Mouse (Mus musculus): ENCODE measurements around the gene Idh1. TPM values are rescaled to one million over a fixed set of nuclear protein-coding genes. Genes with fewer than 3 reads are reported as not detected.

Gene Idh1
- polyA plus RNA-seq, 1 experiment from 2014 or later, result 592 TPM

GRCm38 (mm10) chr1:65179634-65180249, 6.6 kb downstream of the Idh1 start:
- H3K27me3 ChIP-seq (ENCODE audit: control insufficient read depth, insufficient read depth, low read length), result no peaks in the 10 kb centered on the region
- peaks cover 33% of the 10 kb centered on the region for H3K4me1 ChIP-seq (ENCODE audit: control insufficient read depth, insufficient read depth, low read length)
- DNase-seq (peak; percentile 92), ATAC-seq (ENCODE audit: low FRiP score, low TSS enrichment) (no peak)
- peak overlapping the region; percentile 94 for H3K27ac ChIP-seq (replicated peaks; ENCODE audit: low read depth, low read length)
- H3K36me3 ChIP-seq (ENCODE audit: control insufficient read depth, insufficient read depth, low read length), result no peaks in the 10 kb centered on the region
- H3K4me3 ChIP-seq (replicated peaks; ENCODE audit: low read depth, low read length), result peak overlapping the region; percentile 65
- H3K4me2 ChIP-seq (ENCODE audit: low read length), result peak overlapping the region; percentile 64
- H3K9me3 ChIP-seq (ENCODE audit: control insufficient read depth, low read length), result no peaks in the 10 kb centered on the region
- peak overlapping the region; percentile 44; the same call in 1 of the 2 replicates for H3K9ac ChIP-seq (replicated peaks; ENCODE audit: low read length)
- 5% methylated on average over 11 of the region's 11 CpGs for WGBS

GRCm38 (mm10) chr1:65178902-65179432, 7.3 kb downstream of the Idh1 start:
- ATAC-seq (ENCODE audit: low FRiP score, low TSS enrichment) (peak; percentile 96), DNase-seq (peak; percentile 98)
- Histone ChIP-seq H3K36me3 (ENCODE audit: control insufficient read depth, insufficient read depth, low read length) (peaks cover 7% of the 10 kb centered on the region), H3K27ac (replicated peaks; ENCODE audit: low read depth, low read length) (peak overlapping the region; percentile 94), H3K4me3 (replicated peaks; ENCODE audit: low read depth, low read length) (peak overlapping the region; percentile 65), H3K27me3 (ENCODE audit: control insufficient read depth, insufficient read depth, low read length) (no peaks in the 10 kb centered on the region), H3K4me2 (ENCODE audit: low read length) (peak overlapping the region; percentile 64), H3K9me3 (ENCODE audit: control insufficient read depth, low read length) (no peaks in the 10 kb centered on the region), H3K9ac (replicated peaks; ENCODE audit: low read length) (peak overlapping the region; percentile 78), H3K4me1 (ENCODE audit: control insufficient read depth, insufficient read depth, low read length) (peaks cover 33% of the 10 kb centered on the region)
- under 1% methylated on average over 39 of the region's 39 CpGs for WGBS

- peak; percentile 91 for DNase-seq
- 8% methylated on average over 27 of the region's 27 CpGs for WGBS
Observed at GRCm38 (mm10) chr1:65178126-65178901, 8.0 kb downstream of the Idh1 start.

GRCm38 (mm10) chr1:65177452-65177851, 8.8 kb downstream of the Idh1 start:
- Histone ChIP-seq H3K27me3 (ENCODE audit: control insufficient read depth, insufficient read depth, low read length) (no peaks in the 10 kb centered on the region), H3K4me2 (ENCODE audit: low read length) (peak overlapping the region; percentile 64), H3K27ac (replicated peaks; ENCODE audit: low read depth, low read length) (no peak overlapping the region), H3K9me3 (ENCODE audit: control insufficient read depth, low read length) (no peaks in the 10 kb centered on the region), H3K4me1 (ENCODE audit: control insufficient read depth, insufficient read depth, low read length) (peaks cover 35% of the 10 kb centered on the region), H3K36me3 (ENCODE audit: control insufficient read depth, insufficient read depth, low read length) (peaks cover 22% of the 10 kb centered on the region), H3K9ac (replicated peaks; ENCODE audit: low read length) (peak overlapping the region; percentile 44; the same call in 1 of the 2 replicates), H3K4me3 (replicated peaks; ENCODE audit: low read depth, low read length) (peak overlapping the region; percentile 65)
- ATAC-seq (ENCODE audit: low FRiP score, low TSS enrichment) (no peak), DNase-seq (no peak)
- 66% methylated on average over 3 of the region's 3 CpGs for WGBS

More at GRCm38 (mm10) chr1:65178126-65178901, 8.0 kb downstream of the Idh1 start:
- Histone ChIP-seq H3K4me2 (ENCODE audit: low read length) (peak overlapping the region; percentile 64), H3K27me3 (ENCODE audit: control insufficient read depth, insufficient read depth, low read length) (no peaks in the 10 kb centered on the region), H3K36me3 (ENCODE audit: control insufficient read depth, insufficient read depth, low read length) (peaks cover 13% of the 10 kb centered on the region), H3K4me1 (ENCODE audit: control insufficient read depth, insufficient read depth, low read length) (peaks cover 33% of the 10 kb centered on the region), H3K27ac (replicated peaks; ENCODE audit: low read depth, low read length) (peak overlapping the region; percentile 94), H3K9ac (replicated peaks; ENCODE audit: low read length) (peak overlapping the region; percentile 78), H3K4me3 (replicated peaks; ENCODE audit: low read depth, low read length) (peak overlapping the region; percentile 65), H3K9me3 (ENCODE audit: control insufficient read depth, low read length) (no peaks in the 10 kb centered on the region)
- peak; percentile 81 for ATAC-seq (ENCODE audit: low FRiP score, low TSS enrichment)

GRCm38 (mm10) chr1:65176912-65177311, 9.4 kb downstream of the Idh1 start:
- Histone ChIP-seq H3K9me3 (ENCODE audit: control insufficient read depth, low read length) (no peaks in the 10 kb centered on the region), H3K9ac (replicated peaks; ENCODE audit: low read length) (no peak overlapping the region), H3K36me3 (ENCODE audit: control insufficient read depth, insufficient read depth, low read length) (peaks cover 24% of the 10 kb centered on the region), H3K4me2 (ENCODE audit: low read length) (peak overlapping the region; percentile 64), H3K27ac (replicated peaks; ENCODE audit: low read depth, low read length) (no peak overlapping the region), H3K4me3 (replicated peaks; ENCODE audit: low read depth, low read length) (peak overlapping the region; percentile 3; the same call in 1 of the 2 replicates), H3K27me3 (ENCODE audit: control insufficient read depth, insufficient read depth, low read length) (no peaks in the 10 kb centered on the region), H3K4me1 (ENCODE audit: control insufficient read depth, insufficient read depth, low read length) (peaks cover 38% of the 10 kb centered on the region)
- 86% methylated on average over 5 of the region's 5 CpGs for WGBS
- ATAC-seq (ENCODE audit: low FRiP score, low TSS enrichment), result no peak
- DNase-seq, result no peak

GRCm38 (mm10) chr1:65176171-65176570, 10.1 kb downstream of the Idh1 start:
- 81% methylated on average over 4 of the region's 4 CpGs for WGBS
- no peaks in the 10 kb centered on the region for H3K27me3 ChIP-seq (ENCODE audit: control insufficient read depth, insufficient read depth, low read length)

GRCm38 (mm10) chr1:65173716-65174115, 12.6 kb downstream of the Idh1 start:
- H3K36me3 ChIP-seq (ENCODE audit: control insufficient read depth, insufficient read depth, low read length), result peaks cover 52% of the 10 kb centered on the region
- H3K4me2 ChIP-seq (ENCODE audit: low read length), result no peak overlapping the region
- no peaks in the 10 kb centered on the region for H3K27me3 ChIP-seq (ENCODE audit: control insufficient read depth, insufficient read depth, low read length)
- H3K27ac ChIP-seq (replicated peaks; ENCODE audit: low read depth, low read length), result no peak overlapping the region
- H3K4me3 ChIP-seq (replicated peaks; ENCODE audit: low read depth, low read length), result no peak overlapping the region
- ATAC-seq (ENCODE audit: low FRiP score, low TSS enrichment) (no peak), DNase-seq (no peak)
- H3K9ac ChIP-seq (replicated peaks; ENCODE audit: low read length), result no peak overlapping the region
- WGBS, result 94% methylated on average over 2 of the region's 2 CpGs
- H3K4me1 ChIP-seq (ENCODE audit: control insufficient read depth, insufficient read depth, low read length), result peaks cover 33% of the 10 kb centered on the region
- H3K9me3 ChIP-seq (ENCODE audit: control insufficient read depth, low read length), result no peaks in the 10 kb centered on the region

More at GRCm38 (mm10) chr1:65176171-65176570, 10.1 kb downstream of the Idh1 start:
- DNase-seq, result no peak
- Histone ChIP-seq H3K9ac (replicated peaks; ENCODE audit: low read length) (no peak overlapping the region), H3K36me3 (ENCODE audit: control insufficient read depth, insufficient read depth, low read length) (peaks cover 28% of the 10 kb centered on the region), H3K4me2 (ENCODE audit: low read length) (peak overlapping the region; percentile 64), H3K4me3 (replicated peaks; ENCODE audit: low read depth, low read length) (no peak overlapping the region), H3K27ac (replicated peaks; ENCODE audit: low read depth, low read length) (no peak overlapping the region), H3K4me1 (ENCODE audit: control insufficient read depth, insufficient read depth, low read length) (peaks cover 38% of the 10 kb centered on the region), H3K9me3 (ENCODE audit: control insufficient read depth, low read length) (no peaks in the 10 kb centered on the region)
- ATAC-seq (ENCODE audit: low FRiP score, low TSS enrichment), result no peak

GRCm38 (mm10) chr1:65171579-65171978, 14.7 kb downstream of the Idh1 start:
- Histone ChIP-seq H3K9ac (replicated peaks; ENCODE audit: low read length) (no peak overlapping the region), H3K9me3 (ENCODE audit: control insufficient read depth, low read length) (no peaks in the 10 kb centered on the region), H3K4me1 (ENCODE audit: control insufficient read depth, insufficient read depth, low read length) (peaks cover 18% of the 10 kb centered on the region), H3K27me3 (ENCODE audit: control insufficient read depth, insufficient read depth, low read length) (no peaks in the 10 kb centered on the region), H3K36me3 (ENCODE audit: control insufficient read depth, insufficient read depth, low read length) (peaks cover 72% of the 10 kb centered on the region), H3K4me2 (ENCODE audit: low read length) (no peak overlapping the region), H3K27ac (replicated peaks; ENCODE audit: low read depth, low read length) (no peak overlapping the region), H3K4me3 (replicated peaks; ENCODE audit: low read depth, low read length) (no peak overlapping the region)
- 72% methylated on average over 4 of the region's 4 CpGs for whole genome bisulfite sequencing
- DNase-seq, result no peak
- ATAC-seq (ENCODE audit: low FRiP score, low TSS enrichment), result no peak
